Mouse (Mus musculus): Measurements from ENCODE around the gene Zfp646.

GRCm38 (mm10) chr7:127926066-127926465, 50.0 kb downstream of the Zfp646 start:
- TF ChIP-seq POLR2A (IDR thresholded peaks at IDR 0.05; ENCODE audit: extremely low read depth, insufficient read depth, low read length) (no peak), CTCF (IDR thresholded peaks at IDR 0.05; ENCODE audit: low read depth, low read length) (no peak)
